Mouse (Mus musculus): ENCODE results near the gene Lmbr1.
"Not testable (repeated sequence)": the region's sequence is repeated elsewhere in the genome, so short reads cannot be mapped to it uniquely, and the experiment has no call there.

The Lmbr1 gene

GRCm38 (mm10) chr5:29378298-29379036, at the start of gene Lmbr1:
TSS of gene Lmbr1 (minus strand) at chr5:29378390.
- DNase-seq (ENCODE audit: low spot score): peak; percentile 95

GRCm38 (mm10) chr5:29423330-29423729, 45.1 kb upstream of the Lmbr1 start:
- DNase-seq (ENCODE audit: low spot score): not testable (repeated sequence)

GRCm38 (mm10) chr5:29413041-29413440, 34.9 kb upstream of the Lmbr1 start:
- DNase-seq (ENCODE audit: low spot score): no peak

GRCm38 (mm10) chr5:29410854-29411253, 32.7 kb upstream of the Lmbr1 start:
- no peak for DNase-seq (ENCODE audit: low spot score)

DNA sequence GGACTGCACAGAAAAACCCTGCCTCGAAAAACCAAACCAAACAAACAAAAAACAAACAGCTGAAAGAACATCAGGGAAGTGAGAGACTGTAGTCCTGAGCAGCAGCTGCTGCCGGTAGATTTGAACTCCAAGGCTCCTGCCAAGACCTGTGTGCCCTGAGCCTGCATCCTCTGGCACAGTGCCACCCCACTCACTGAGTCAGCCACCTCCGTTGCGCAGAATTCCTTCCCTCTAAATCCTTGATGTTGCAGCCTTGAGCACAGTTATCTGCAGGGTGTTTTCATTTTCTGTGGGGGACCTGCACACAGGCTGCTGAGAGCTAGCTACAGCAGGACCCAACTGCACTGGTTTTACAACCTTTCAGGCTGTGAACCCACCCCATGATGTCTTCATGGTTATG, 20.2 kb upstream of the Lmbr1 start:
- DNase-seq (ENCODE audit: low spot score): peak; percentile 53

- DNase-seq (ENCODE audit: low spot score): peak; percentile 83
Observed at GRCm38 (mm10) chr5:29388944-29389765, 11.0 kb upstream of the Lmbr1 start.

DNA sequence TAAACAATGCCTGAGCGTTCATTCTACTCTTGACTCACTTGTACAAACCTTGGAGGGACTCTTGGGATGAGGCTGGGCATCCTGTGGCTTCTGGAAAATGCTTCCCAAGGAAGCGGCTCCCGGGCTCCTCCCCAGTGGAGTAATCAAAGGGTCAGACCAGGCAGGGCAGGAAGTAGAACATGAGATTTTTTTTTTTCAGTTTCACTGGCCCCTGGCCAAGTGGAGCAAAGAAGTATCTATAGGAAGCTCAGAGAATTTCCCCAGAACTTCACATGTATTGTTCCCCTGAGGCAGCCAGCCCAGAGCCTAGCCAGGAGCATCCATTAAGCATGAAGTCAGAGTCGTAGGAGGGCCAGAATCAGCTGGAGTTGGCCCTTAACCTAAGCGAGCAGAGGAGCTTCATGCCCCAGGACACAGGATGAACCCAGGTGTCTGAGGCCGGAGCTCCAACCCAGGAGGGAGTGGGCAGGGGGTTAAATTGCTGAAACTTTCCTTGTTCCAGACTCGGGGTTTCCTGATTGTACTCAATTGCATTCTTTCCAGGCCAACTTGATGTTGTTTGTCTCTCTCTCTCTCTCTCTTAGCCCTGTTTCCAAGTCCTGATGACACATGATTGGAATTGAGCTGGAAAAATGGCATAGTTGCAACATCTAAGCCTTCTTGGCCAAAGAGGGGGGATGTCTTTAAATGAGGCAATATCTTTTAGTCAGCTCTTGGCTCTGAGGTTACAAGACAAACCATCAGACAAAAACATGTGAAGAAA, 10.2 kb upstream of the Lmbr1 start:
- DNase-seq (ENCODE audit: low spot score): peak; percentile 61

- DNase-seq (ENCODE audit: low spot score): no peak
Observed at GRCm38 (mm10) chr5:29387591-29387990, 9.4 kb upstream of the Lmbr1 start.

GRCm38 (mm10) chr5:29382776-29383175, 4.6 kb upstream of the Lmbr1 start:
- no peak for DNase-seq (ENCODE audit: low spot score)

- DNase-seq (ENCODE audit: low spot score): no peak
Observed at GRCm38 (mm10) chr5:29380091-29380490, 1.9 kb upstream of the Lmbr1 start.

- DNase-seq (ENCODE audit: low spot score): no peak
Observed at GRCm38 (mm10) chr5:29377590-29378297, 446 bp downstream of the Lmbr1 start.

GRCm38 (mm10) chr5:29363511-29363910, 14.7 kb downstream of the Lmbr1 start:
- DNase-seq (ENCODE audit: low spot score): no peak

GRCm38 (mm10) chr5:29335836-29336235, 42.4 kb downstream of the Lmbr1 start:
- peak; percentile 59 for DNase-seq (ENCODE audit: low spot score)

DNA sequence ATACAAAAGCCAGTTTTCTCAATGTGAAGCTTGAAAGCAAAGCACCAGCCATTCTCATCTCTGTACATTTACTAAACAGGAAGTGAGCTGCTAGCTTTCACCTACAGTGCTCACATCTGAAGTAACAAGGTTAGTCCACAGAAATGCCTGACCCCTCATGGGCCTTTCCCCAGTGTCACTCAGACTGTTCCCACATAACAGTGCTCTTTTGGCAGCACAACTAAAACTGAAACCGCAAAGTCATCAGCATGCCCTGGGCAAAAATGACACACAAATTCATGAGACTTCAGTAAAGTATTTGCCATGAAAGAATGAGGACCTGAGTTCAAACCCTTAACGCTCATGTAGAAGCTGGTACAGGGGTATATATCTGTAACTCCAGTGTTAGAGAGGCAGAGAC, 55.7 kb downstream of the Lmbr1 start:
- no peak for DNase-seq (ENCODE audit: low spot score)

DNA sequence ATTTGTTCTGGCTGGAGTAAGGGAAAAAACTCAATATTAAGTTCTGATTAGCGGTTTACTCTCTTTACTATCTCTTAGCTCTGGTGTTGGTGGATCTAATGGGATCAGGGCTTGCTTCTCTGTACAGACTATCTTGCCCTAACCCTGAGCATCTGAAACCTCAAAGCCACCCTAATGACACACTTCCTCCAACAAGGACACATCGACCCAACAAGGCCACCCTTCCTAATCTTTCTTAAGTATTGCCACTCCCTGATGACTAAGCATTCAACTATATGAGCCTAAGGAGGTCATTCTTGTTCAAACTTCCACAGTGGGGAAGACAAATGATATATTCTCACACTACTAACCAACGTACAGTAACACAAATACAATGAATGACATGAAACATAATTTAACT, 69.0 kb downstream of the Lmbr1 start:
- DNase-seq (ENCODE audit: low spot score): no peak

GRCm38 (mm10) chr5:29293194-29293593, 85.0 kb downstream of the Lmbr1 start:
- peak; percentile 56 for DNase-seq (ENCODE audit: low spot score)

- DNase-seq (ENCODE audit: low spot score): no peak
Observed at GRCm38 (mm10) chr5:29290110-29290509, 88.1 kb downstream of the Lmbr1 start.

GRCm38 (mm10) chr5:29289703-29290102, 88.5 kb downstream of the Lmbr1 start:
- no peak for DNase-seq (ENCODE audit: low spot score)

DNA sequence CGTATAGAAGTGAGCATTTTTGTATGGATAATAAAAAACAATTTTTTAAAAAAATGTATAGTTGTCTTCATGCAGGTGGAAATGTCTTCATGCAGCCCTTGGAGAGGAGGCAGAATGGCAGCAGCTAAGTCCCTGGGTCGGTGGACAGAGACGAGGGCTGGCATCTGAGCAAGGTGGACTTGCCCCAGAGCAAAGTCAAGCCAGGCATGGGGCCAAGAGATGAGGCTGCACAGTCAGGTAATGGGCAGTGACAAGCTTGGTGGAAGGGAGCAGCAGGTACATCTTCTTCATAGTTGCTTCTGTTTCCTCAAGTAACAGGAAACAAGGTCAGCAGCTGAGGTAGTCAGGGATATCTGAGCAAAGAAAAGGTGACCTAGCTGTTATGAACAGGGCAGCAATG, 97.1 kb downstream of the Lmbr1 start:
- no peak for DNase-seq (ENCODE audit: low spot score)

DNA sequence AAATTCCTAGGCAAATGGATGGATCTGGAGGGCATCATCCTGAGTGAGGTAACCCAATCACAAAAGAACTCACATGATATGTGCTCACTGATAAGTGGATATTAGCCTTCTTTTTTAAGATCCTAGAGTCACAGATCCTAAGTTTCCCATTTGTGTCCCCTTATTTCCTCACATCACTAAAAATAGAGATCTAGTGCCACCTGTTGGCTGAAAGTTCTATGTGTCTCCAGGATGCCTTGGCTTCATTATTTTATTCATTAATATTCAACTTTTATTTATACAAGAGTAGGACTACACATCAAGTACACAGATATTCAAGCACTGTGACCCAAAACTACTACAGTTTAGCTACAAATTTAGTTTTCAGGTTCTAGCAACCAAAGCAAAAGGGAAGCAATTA, 103.4 kb downstream of the Lmbr1 start:
- peak; percentile 14 for DNase-seq (ENCODE audit: low spot score)

- DNase-seq (ENCODE audit: low spot score): peak; percentile 54
Observed at GRCm38 (mm10) chr5:29273426-29273825, 104.8 kb downstream of the Lmbr1 start.

GRCm38 (mm10) chr5:29270879-29271278, 107.3 kb downstream of the Lmbr1 start:
- DNase-seq (ENCODE audit: low spot score): no peak
